Mouse (Mus musculus): ENCODE data around the gene Sh3bp5. TPM values are rescaled to one million over a fixed set of nuclear protein-coding genes. Genes with fewer than 3 reads are reported as not detected.
A peak's percentile ranks its signal among the peaks of the same experiment; 100 is the strongest.
"Not testable (repeated sequence)": the region's sequence is repeated elsewhere in the genome, so short reads cannot be mapped to it uniquely, and the experiment has no call there.

The Sh3bp5 gene
- 93.0 and 99.5 TPM in 2 replicates for polyA plus RNA-seq (2012; ENCODE audit: insufficient read depth, insufficient read length, missing spikeins)

DNA sequence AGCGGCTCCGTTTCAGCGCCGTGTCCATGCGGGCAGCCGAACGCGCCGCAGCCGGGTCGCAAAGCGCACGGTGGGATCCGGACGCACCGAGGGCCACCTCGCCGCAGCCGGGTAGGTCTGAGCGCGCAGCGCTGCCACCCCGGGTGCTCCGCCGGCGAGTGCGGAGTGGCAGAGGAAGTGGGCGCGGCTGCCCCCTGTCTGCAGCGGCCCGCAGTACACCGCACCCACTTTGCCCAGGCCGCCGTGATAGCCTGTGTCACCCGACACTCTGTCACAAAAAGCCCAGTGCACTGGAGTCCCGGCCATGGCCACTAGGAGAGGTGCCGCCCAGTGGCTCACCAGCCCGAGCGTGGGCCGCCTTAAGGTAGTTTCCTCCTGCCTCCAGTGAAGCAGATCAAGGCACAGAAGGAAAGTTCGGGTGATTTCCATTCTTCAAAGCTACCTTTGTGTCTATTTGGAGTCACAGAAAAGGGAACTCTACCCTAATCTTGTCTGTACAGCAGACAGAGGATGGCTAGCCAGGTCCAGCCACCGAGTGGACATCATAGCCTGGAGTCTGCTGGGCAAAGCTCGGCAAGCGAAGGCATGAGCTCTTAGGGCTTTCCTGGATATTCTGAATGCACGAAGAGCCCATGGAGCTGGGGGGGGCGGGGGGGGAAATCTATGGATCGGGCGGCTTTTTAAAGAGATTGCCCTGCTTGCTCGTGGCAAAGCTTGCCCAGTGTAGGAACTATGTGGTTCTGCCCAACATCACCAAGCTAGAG lies at the start of gene Sh3bp5:
TSS of gene Sh3bp5 (minus strand) at position 149 of the 764 bp plus-strand sequence.
- Histone ChIP-seq H3K4me1 (ENCODE audit: control insufficient read depth, insufficient read depth, low read length) (peaks cover 33% of the 10 kb centered on the region), H3K4me3 (ENCODE audit: insufficient read depth, low read length) (peak within 1 kb of the TSS; percentile 80), H3K27ac (ENCODE audit: insufficient read depth, low read depth, low read length) (peak within 1 kb of the TSS; percentile 48)

DNA sequence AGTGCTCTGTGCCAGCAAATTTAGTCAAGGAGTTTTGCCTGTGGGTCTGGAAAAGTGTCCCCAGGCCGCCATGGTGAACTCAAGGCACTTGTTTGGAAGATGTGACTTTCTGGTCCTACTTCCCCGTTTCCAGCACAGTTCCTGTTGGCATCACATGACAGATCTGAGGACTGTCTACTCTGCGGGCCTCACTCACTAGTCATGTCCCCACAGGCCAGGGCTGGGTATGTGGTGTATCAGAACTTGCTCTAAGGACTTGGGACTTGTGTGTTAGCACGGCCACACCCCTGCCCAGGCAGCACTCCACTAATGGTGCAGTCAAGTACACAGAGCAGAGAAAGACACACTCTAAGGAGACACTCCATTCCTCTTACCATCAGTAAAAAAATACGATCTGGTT lies 46.5 kb upstream of the Sh3bp5 start:
- Histone ChIP-seq H3K4me1 (ENCODE audit: control insufficient read depth, insufficient read depth, low read length) (peaks cover 11% of the 10 kb centered on the region), H3K4me3 (ENCODE audit: insufficient read depth, low read length) (no peak overlapping the region), H3K27ac (ENCODE audit: insufficient read depth, low read depth, low read length) (peak overlapping the region; percentile 68)
- no peak for TF ChIP-seq CTCF (IDR thresholded peaks at IDR 0.05; ENCODE audit: low read depth, low read length)
- no peak for TF ChIP-seq POLR2A (IDR thresholded peaks at IDR 0.05; ENCODE audit: borderline replicate concordance, low read depth, low read length)

More for the DNA sequence above, at the start of gene Sh3bp5:
- TF ChIP-seq CTCF (IDR thresholded peaks at IDR 0.05; ENCODE audit: low read depth, low read length) = peak; percentile 25; the same call in 1 of the 2 replicates
- no peak for TF ChIP-seq POLR2A (IDR thresholded peaks at IDR 0.05; ENCODE audit: borderline replicate concordance, low read depth, low read length)

DNA sequence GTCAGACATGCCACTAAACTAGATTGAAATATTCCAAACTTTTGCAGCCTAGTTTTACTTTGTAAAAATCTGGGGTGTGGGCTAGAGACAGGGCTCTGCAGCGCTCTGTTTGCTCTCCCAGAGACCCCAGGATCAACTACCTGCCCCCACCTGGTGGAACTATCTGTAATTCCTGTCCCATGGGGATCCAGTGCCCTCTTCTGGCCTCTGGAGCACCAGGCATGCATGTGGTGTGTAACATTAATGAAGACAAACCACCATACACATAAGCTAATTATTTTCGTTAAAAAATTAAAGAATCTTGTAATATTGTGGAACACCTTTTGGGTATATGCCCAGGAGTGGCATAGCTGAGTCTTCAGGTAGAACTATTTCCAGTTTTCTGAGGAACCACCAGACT lies 37.4 kb upstream of the Sh3bp5 start:
- TF ChIP-seq CTCF (IDR thresholded peaks at IDR 0.05; ENCODE audit: low read depth, low read length) = no peak
- no peak for TF ChIP-seq POLR2A (IDR thresholded peaks at IDR 0.05; ENCODE audit: borderline replicate concordance, low read depth, low read length)
- Histone ChIP-seq H3K4me1 (ENCODE audit: control insufficient read depth, insufficient read depth, low read length) (no peaks in the 10 kb centered on the region), H3K4me3 (ENCODE audit: insufficient read depth, low read length) (no peak overlapping the region), H3K27ac (ENCODE audit: insufficient read depth, low read depth, low read length) (no peak overlapping the region)

DNA sequence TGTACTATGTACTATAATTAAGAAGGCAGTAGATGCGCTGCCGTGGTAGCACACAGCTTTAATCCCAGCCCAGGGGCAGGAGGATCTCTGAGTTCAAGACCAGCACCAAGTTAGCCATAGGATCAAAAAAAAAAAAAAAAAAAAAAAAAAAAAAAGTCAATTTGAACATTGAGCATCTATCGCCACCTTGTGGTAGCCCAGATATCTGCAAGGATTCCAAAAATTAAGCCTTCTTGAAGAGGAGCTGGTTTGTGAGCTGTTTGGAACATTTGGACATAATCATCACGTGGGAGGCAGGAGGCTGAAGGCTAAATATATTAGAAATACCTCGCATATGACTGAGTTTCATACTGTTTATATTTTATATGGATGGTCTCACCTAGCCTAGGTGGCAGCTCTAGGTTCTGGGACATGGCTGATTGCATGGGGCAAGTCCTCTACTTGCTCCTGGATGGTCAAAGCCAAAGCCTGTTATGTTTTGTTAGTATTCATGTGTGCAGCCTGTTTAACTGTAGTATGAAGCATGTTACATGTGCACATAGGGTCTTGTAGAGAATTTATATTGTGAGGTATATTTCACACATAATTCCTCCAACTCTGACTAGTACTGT lies 36.7 kb upstream of the Sh3bp5 start:
- Histone ChIP-seq H3K27ac (ENCODE audit: insufficient read depth, low read depth, low read length) (no peak overlapping the region), H3K4me3 (ENCODE audit: insufficient read depth, low read length) (no peak overlapping the region), H3K4me1 (ENCODE audit: control insufficient read depth, insufficient read depth, low read length) (peaks cover 4% of the 10 kb centered on the region)
- TF ChIP-seq CTCF (IDR thresholded peaks at IDR 0.05; ENCODE audit: low read depth, low read length) (0 out of 2 replicates have a peak, but pooled peaks have one; percentile 12), POLR2A (IDR thresholded peaks at IDR 0.05; ENCODE audit: borderline replicate concordance, low read depth, low read length) (no peak)

DNA sequence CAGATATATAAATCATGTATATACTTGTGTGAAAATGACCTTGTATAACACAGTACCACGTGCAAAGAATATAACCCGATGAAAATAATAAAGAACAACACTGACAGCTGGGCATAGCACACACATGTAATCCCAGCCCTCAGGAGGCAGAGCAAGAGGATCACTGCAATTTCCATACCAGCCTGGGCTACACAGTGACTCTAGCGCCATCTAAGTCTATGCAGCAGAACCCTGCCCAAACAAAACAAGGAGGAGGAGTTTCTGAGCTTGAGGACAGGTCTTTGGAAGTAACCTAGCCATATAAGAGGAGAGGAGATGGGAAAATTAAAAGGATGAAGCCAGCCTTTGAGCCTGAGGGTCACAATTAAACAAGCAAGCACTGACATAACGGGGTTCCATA lies 33.8 kb upstream of the Sh3bp5 start:
- Histone ChIP-seq H3K4me3 (ENCODE audit: insufficient read depth, low read length) (no peak overlapping the region), H3K27ac (ENCODE audit: insufficient read depth, low read depth, low read length) (no peak overlapping the region), H3K4me1 (ENCODE audit: control insufficient read depth, insufficient read depth, low read length) (peaks cover 11% of the 10 kb centered on the region)
- no peak for TF ChIP-seq POLR2A (IDR thresholded peaks at IDR 0.05; ENCODE audit: borderline replicate concordance, low read depth, low read length)
- TF ChIP-seq CTCF (IDR thresholded peaks at IDR 0.05; ENCODE audit: low read depth, low read length) = no peak

DNA sequence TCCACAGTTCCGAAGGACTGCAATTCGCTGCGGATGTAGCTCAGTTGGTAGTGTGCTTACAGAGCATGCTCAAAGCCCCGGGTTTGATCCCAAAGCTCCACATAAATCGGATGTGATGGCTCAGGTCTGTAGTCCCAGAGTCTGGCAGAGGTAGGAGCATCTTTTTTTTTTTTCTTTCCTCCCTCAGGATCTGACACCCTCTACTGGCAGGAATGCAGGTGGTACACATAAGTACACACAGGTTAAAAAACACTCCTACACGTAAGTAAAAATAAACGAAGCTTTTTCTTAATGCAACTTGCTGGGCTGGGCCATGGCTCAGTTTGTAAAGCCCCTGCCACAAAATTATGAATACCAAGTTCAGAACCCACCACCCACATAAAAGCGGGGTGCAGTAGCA lies 28.3 kb upstream of the Sh3bp5 start:
- peaks cover 17% of the 10 kb centered on the region for H3K4me1 ChIP-seq (ENCODE audit: control insufficient read depth, insufficient read depth, low read length)
- H3K4me3 ChIP-seq (ENCODE audit: insufficient read depth, low read length) = no peak overlapping the region
- TF ChIP-seq CTCF (IDR thresholded peaks at IDR 0.05; ENCODE audit: low read depth, low read length) (no peak), POLR2A (IDR thresholded peaks at IDR 0.05; ENCODE audit: borderline replicate concordance, low read depth, low read length) (no peak)
- no peak overlapping the region for H3K27ac ChIP-seq (ENCODE audit: insufficient read depth, low read depth, low read length)

DNA sequence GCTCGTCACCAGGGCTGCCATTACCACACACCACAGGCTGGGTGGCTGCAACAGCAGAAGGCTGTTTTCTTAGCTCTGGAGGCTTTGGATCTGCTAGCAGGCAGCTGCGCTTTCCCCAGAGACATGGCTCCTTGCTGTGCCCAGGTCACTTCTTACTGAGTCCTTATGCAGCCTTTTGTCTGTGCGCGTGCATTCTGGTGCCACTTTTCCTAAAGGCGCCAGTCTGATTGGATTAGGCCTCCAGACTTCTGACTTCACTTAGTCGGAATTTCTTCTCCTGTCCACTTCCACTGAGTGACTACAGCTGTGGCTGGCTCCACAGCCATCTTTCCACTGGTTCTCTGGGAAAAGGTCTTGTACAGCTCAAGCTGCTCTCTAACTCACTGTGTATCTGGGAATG lies 27.0 kb upstream of the Sh3bp5 start:
- H3K4me3 ChIP-seq (ENCODE audit: insufficient read depth, low read length) = no peak overlapping the region
- H3K4me1 ChIP-seq (ENCODE audit: control insufficient read depth, insufficient read depth, low read length) = peaks cover 27% of the 10 kb centered on the region
- H3K27ac ChIP-seq (ENCODE audit: insufficient read depth, low read depth, low read length) = no peak overlapping the region
- TF ChIP-seq POLR2A (IDR thresholded peaks at IDR 0.05; ENCODE audit: borderline replicate concordance, low read depth, low read length) (no peak), CTCF (IDR thresholded peaks at IDR 0.05; ENCODE audit: low read depth, low read length) (no peak)

DNA sequence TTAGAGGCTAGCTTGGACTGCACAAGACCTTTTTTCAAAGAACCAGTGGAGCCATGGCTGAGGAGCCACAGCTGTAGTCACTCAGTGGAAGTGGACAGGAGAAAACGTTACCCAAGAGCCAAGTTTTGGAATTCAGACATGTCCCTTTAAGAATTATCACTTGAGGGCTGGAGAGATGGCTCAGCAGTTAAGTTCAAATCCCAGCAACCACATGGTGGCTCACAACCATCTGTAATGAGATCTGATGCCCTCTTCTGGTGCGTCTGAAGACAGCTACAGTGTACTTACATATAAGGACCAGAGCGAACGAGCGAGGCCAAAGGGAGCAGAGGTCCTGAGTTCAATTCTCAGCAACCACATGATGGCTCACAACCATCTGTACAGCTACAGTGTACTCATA lies 26.3 kb upstream of the Sh3bp5 start:
- H3K4me3 ChIP-seq (ENCODE audit: insufficient read depth, low read length); H3K27ac ChIP-seq (ENCODE audit: insufficient read depth, low read depth, low read length): not testable (repeated sequence)
- peaks cover 27% of the 10 kb centered on the region for H3K4me1 ChIP-seq (ENCODE audit: control insufficient read depth, insufficient read depth, low read length)

DNA sequence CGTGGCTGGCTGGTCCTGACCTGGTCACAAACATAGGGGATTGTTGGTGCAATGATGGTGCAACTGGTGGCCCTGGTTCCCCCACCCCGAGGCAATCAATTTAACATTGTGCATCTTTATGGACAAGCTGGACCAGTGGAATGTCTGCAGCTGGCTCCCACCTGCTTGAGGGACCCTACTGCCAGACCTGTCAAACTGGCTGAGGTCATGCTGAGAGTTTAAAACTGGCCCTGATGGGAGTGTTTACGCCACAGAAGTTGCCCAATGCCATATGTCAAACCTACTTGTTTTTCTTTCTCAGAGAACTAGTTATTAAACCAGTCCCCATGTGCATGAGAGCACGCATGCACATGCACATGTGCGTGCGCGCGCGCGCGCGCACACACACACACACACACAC lies 22.1 kb upstream of the Sh3bp5 start:
- TF ChIP-seq CTCF (IDR thresholded peaks at IDR 0.05; ENCODE audit: low read depth, low read length) (no peak), POLR2A (IDR thresholded peaks at IDR 0.05; ENCODE audit: borderline replicate concordance, low read depth, low read length) (no peak)
- Histone ChIP-seq H3K4me1 (ENCODE audit: control insufficient read depth, insufficient read depth, low read length) (peaks cover 31% of the 10 kb centered on the region), H3K27ac (ENCODE audit: insufficient read depth, low read depth, low read length) (peak overlapping the region; percentile 55)

DNA sequence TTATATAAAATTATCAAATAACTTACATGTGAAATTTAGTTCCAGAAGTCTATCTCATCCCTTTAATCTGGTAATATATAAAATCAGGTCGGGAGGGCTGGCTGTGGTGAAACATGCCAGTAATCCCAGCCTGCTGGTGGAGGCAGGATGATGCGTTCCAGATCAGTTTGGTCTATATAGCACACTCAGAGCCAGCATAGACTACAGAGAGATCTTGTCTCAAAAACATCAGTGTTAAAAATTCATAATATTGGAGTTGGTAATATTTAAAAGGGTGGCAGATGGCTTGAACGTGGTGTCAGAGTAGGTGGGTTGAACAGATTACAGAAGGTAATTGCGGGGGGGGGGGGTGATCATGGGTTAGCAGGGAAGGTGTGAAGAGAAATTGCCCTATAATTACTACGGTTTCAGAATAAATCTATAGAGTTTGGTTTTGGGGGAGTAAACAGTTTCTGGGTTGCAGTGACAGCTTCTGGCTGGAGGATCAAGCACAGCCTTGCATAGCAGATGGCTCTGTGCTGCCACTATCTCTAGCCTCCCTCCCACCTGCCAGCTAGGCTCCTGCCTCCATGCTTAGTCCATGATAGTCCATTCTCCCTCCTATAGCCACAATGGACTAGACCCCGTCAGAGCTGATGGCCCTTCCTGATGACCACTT lies 20.3 kb upstream of the Sh3bp5 start:
- Histone ChIP-seq H3K4me1 (ENCODE audit: control insufficient read depth, insufficient read depth, low read length) (peaks cover 34% of the 10 kb centered on the region), H3K27ac (ENCODE audit: insufficient read depth, low read depth, low read length) (no peak overlapping the region), H3K4me3 (ENCODE audit: insufficient read depth, low read length) (no peak overlapping the region)
- no peak for TF ChIP-seq CTCF (IDR thresholded peaks at IDR 0.05; ENCODE audit: low read depth, low read length)
- TF ChIP-seq POLR2A (IDR thresholded peaks at IDR 0.05; ENCODE audit: borderline replicate concordance, low read depth, low read length) = no peak

More for the DNA sequence above, 22.1 kb upstream of the Sh3bp5 start:
- no peak overlapping the region for H3K4me3 ChIP-seq (ENCODE audit: insufficient read depth, low read length)

All from bone marrow macrophage, adult 2 months (primary cell).